Mouse (Mus musculus): Measurements from ENCODE around the gene Pigq. TPM values are rescaled to one million over a fixed set of nuclear protein-coding genes. Genes with fewer than 3 reads are reported as not detected.

Gene Pigq
- polyA plus RNA-seq, 1 experiment from 2014 or later: 156 TPM

DNA sequence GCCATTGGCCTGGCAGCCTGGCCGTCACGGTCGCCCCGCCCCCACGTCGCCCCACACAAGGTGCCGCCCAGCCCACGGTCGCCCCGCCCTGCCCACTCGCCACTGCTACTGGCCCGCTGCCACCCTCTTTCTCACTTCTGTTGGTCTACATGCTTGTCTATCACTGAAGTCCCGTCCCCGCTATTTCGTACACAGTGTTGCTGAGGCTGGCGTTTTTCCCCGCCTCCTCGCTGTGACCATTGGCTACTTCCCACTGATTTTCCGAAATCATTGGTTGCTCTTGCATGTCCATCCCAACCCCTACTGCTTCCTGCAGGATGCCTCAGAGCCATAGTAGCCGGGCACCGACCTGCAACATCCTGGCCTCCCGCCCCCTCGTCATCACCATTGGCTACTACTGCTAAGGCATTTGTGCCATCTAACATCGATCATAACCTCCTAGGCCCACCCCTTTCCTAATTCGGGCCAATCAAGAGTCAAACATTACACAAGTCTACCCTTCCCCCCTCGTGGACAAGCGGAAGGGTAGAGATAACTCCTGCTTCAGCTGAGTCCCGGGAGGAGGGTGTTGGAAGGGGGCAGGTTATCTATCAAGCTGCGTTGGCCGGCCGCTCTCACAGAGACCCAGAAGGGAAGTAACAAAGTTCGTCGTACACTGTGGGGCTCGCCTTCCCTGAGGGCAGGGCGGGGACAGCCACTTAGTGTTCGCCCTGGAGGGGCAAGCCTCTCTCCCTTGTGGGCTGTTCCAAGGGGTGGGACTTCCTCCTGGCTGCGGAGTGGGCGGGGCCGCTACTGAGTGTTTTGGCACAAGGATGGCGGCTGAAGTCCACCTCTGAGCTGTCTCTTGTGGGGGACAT, 24.7 kb downstream of the Pigq start:
- peak; percentile 93 for ATAC-seq (ENCODE audit: insufficient read depth)
- WGBS (ENCODE audit: insufficient replicate concordance): under 1% methylated on average over 34 of the region's 40 CpGs
- H3K27me3 ChIP-seq: no peaks in the 10 kb centered on the region

DNA sequence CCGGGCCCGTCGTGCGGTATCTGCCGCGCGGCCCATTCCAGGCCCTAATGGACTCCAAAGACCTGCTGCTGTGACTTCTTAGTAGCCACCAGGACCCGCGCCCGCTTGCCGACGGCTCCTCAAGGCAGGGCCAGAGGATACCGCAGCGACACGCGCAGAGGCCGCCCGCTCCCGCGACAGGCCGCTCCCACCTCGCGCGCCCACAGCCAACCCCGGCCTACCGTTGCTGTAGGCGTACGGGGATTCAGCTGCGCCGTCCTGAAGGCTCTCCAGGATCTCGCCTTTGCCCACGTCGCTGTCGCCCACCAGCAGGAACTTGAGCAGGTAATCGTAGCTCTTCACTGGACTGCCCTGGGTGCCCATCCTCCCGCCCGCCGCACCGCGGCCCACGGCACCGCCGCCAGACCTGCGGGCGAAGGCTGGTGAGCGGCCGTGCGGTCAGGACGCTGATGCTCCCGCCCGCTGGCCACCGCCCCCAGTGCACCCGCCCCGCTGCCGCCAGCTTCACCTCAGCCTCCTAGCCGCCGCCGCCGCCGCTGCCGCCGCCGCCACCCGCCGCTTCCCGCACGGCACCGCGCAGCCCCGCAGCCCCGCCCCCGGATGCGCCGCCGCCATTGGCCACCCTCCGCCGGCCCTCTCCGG, 25.5 kb downstream of the Pigq start, which contains the start of gene Rab40c:
Gene Rab40c (minus strand): TSS at position 584 of the 642 bp plus-strand sequence.
- H3K9me3 ChIP-seq (replicated peaks): no peaks in the 10 kb centered on the region
- no peaks in the 10 kb centered on the region for H3K27me3 ChIP-seq
- H3K9ac ChIP-seq: peak within 1 kb of the TSS; percentile 81
- H3K4me3 ChIP-seq (replicated peaks): peak within 1 kb of the TSS; percentile 88
- peak within 1 kb of the TSS; percentile 99 for H3K4me2 ChIP-seq
- H3K36me3 ChIP-seq (replicated peaks): peaks cover 5% of the 10 kb centered on the region
- WGBS (ENCODE audit: insufficient replicate concordance): under 1% methylated on average over 62 of the region's 78 CpGs
- no peak for ATAC-seq (ENCODE audit: insufficient read depth)
- peak within 1 kb of the TSS; percentile 94 for H3K27ac ChIP-seq (replicated peaks)
- peaks cover 62% of the 10 kb centered on the region for H3K4me1 ChIP-seq (replicated peaks)

More for the DNA sequence above, 24.7 kb downstream of the Pigq start:
- peak overlapping the region; percentile 88 for H3K4me3 ChIP-seq (replicated peaks)
- H3K36me3 ChIP-seq (replicated peaks): peaks cover 13% of the 10 kb centered on the region
- peak overlapping the region; percentile 81 for H3K9ac ChIP-seq
- peak overlapping the region; percentile 94 for H3K27ac ChIP-seq (replicated peaks)
- H3K4me1 ChIP-seq (replicated peaks): peaks cover 54% of the 10 kb centered on the region
- H3K4me2 ChIP-seq: peak overlapping the region; percentile 99
- no peaks in the 10 kb centered on the region for H3K9me3 ChIP-seq (replicated peaks)

DNA sequence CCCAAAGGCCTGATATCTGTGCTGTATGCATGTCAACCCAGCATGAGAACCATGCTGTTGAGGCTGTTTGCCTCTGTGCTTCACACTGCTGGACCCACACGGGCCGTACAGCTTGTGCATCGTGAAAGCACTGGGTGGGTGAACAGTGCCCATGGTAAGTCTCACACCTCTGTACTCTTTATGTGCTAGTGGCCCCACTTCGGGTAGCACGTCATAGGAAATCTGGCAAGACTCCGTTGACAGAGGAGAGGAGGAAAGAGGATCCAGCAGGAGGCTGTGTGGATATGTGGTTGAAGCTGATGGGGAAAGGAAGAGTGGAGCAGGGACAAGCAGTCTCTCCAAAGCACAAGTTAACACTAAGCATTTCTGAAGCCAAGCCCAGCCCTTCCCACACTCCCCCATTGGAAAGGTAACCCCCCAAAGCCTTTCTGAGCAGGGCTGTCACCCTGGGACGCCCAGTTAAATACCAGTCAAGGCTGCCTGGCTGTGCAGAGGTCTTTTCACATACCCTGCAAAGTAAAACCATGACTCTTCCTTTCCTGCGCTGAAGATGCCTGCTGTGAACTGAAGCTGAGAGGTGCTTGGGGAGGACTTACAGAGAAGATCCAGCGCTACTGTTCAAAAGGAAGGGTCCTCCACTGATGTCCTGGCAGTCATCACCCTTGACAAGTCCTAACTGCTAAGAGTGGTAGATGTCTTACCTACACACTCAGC, 26.5 kb downstream of the Pigq start:
- Histone ChIP-seq H3K36me3 (replicated peaks) (no peaks in the 10 kb centered on the region; the same call in 1 of the 2 replicates), H3K27me3 (no peaks in the 10 kb centered on the region), H3K9ac (peak overlapping the region; percentile 81), H3K9me3 (replicated peaks) (no peaks in the 10 kb centered on the region), H3K4me3 (replicated peaks) (peak overlapping the region; percentile 88), H3K4me2 (peak overlapping the region; percentile 99), H3K27ac (replicated peaks) (no peak overlapping the region), H3K4me1 (replicated peaks) (peaks cover 72% of the 10 kb centered on the region)
- ATAC-seq (ENCODE audit: insufficient read depth): no peak
- WGBS (ENCODE audit: insufficient replicate concordance): 82% methylated on average over 9 of the region's 9 CpGs

- Histone ChIP-seq H3K4me2 (peak overlapping the region; percentile 99; the same call in 1 of the 2 replicates), H3K9ac (no peak overlapping the region), H3K27ac (replicated peaks) (no peak overlapping the region), H3K4me3 (replicated peaks) (no peak overlapping the region), H3K9me3 (replicated peaks) (no peaks in the 10 kb centered on the region), H3K4me1 (replicated peaks) (peaks cover 72% of the 10 kb centered on the region), H3K27me3 (no peaks in the 10 kb centered on the region), H3K36me3 (replicated peaks) (no peaks in the 10 kb centered on the region; the same call in 1 of the 2 replicates)
- WGBS (ENCODE audit: insufficient replicate concordance): 65% methylated on average over 8 of the region's 8 CpGs
- no peak for ATAC-seq (ENCODE audit: insufficient read depth)
These were observed 27.6 kb downstream of the Pigq start for GRCm38 (mm10) chr17:25916931-25917647.

DNA sequence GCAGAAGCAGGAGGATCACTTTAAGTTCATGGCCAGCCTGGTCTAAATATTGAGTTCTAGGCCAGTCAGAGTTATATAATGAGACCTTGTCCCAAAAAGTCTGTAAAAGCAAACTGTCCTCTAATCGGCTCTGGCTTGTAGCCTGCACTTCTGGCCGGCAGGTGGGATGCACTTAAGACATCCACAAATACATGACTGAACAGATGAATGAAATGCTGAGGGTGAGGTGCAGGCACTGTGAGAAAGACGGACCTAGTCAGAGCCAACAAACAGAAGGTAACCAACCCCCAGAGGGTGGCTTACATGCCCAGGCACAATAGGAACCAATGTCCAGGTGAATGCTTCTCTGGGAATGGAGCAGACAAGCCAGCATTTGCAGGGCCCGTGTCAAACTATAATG, 30.4 kb downstream of the Pigq start:
- H3K9me3 ChIP-seq (replicated peaks): no peaks in the 10 kb centered on the region
- 0 out of 2 replicates have a peak overlapping the region, but pooled peaks have one; percentile 5 for H3K4me2 ChIP-seq
- H3K36me3 ChIP-seq (replicated peaks): no peaks in the 10 kb centered on the region; the same call in 1 of the 2 replicates
- no peak overlapping the region for H3K4me3 ChIP-seq (replicated peaks)
- WGBS (ENCODE audit: insufficient replicate concordance): 54% methylated on average over 4 of the region's 4 CpGs
- H3K4me1 ChIP-seq (replicated peaks): peaks cover 64% of the 10 kb centered on the region
- H3K27me3 ChIP-seq: no peaks in the 10 kb centered on the region
- no peak overlapping the region for H3K9ac ChIP-seq
- no peak for ATAC-seq (ENCODE audit: insufficient read depth)
- no peak overlapping the region; the same call in 1 of the 2 replicates for H3K27ac ChIP-seq (replicated peaks)

- H3K9ac ChIP-seq: no peak overlapping the region
- no peak for ATAC-seq (ENCODE audit: insufficient read depth)
- H3K27ac ChIP-seq (replicated peaks): no peak overlapping the region; the same call in 1 of the 2 replicates
- 0 out of 2 replicates have a peak overlapping the region, but pooled peaks have one; percentile 5 for H3K4me2 ChIP-seq
- WGBS (ENCODE audit: insufficient replicate concordance): 7% methylated on average over 1 of the region's 1 CpGs
- H3K9me3 ChIP-seq (replicated peaks): no peaks in the 10 kb centered on the region
- H3K27me3 ChIP-seq: no peaks in the 10 kb centered on the region
- H3K36me3 ChIP-seq (replicated peaks): no peaks in the 10 kb centered on the region; the same call in 1 of the 2 replicates
- no peak overlapping the region for H3K4me3 ChIP-seq (replicated peaks)
- H3K4me1 ChIP-seq (replicated peaks): peaks cover 61% of the 10 kb centered on the region
These were observed 30.9 kb downstream of the Pigq start for GRCm38 (mm10) chr17:25913877-25914275.

DNA sequence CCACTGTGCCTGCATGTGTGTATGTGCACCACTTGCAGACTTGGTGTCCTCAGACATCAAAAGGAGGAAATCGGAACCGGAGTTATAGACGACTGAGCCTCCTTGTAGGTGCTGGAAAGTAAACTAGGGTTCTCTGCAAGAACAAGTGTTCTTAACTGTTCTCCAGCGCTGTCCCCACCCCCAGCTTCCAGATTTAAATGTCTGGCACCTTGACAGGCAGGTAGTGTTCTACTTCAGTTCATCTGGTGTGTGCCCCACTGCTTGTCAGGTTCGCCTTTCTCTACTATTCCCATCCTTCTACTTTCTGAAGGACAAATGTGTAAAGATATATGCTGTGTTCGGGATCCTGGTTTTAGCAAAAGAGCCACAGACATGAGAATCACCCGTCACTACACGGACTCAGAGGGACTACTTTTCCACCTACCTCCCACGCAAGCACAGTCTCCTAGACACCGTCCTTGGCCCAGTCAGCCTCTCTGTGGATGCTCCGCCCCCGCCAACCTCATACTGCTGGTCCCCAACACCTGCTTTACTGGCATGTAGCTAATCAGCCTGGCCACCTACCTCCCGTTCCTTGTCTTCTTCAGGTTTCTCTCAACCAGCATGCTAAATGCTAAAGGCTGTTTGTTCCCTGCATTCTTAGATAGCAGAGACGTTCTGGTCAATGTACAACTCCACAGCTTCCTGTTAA, 31.4 kb downstream of the Pigq start:
- WGBS (ENCODE audit: insufficient replicate concordance): 53% methylated on average over 14 of the region's 14 CpGs
- no peaks in the 10 kb centered on the region for H3K27me3 ChIP-seq
- no peaks in the 10 kb centered on the region for H3K9me3 ChIP-seq (replicated peaks)
- no peak overlapping the region for H3K4me3 ChIP-seq (replicated peaks)
- no peak overlapping the region for H3K4me2 ChIP-seq
- no peak overlapping the region for H3K9ac ChIP-seq
- H3K27ac ChIP-seq (replicated peaks): no peak overlapping the region
- peaks cover 56% of the 10 kb centered on the region for H3K4me1 ChIP-seq (replicated peaks)
- ATAC-seq (ENCODE audit: insufficient read depth): no peak
- no peaks in the 10 kb centered on the region; the same call in 1 of the 2 replicates for H3K36me3 ChIP-seq (replicated peaks)

- 70% methylated on average over 4 of the region's 4 CpGs for WGBS (ENCODE audit: insufficient replicate concordance)
- H3K4me3 ChIP-seq (replicated peaks): no peak overlapping the region
- H3K9me3 ChIP-seq (replicated peaks): no peaks in the 10 kb centered on the region
- H3K27ac ChIP-seq (replicated peaks): no peak overlapping the region
- no peaks in the 10 kb centered on the region for H3K27me3 ChIP-seq
- no peaks in the 10 kb centered on the region; the same call in 1 of the 2 replicates for H3K36me3 ChIP-seq (replicated peaks)
- no peak overlapping the region for H3K9ac ChIP-seq
- ATAC-seq (ENCODE audit: insufficient read depth): no peak
- peaks cover 40% of the 10 kb centered on the region for H3K4me1 ChIP-seq (replicated peaks)
- no peak overlapping the region for H3K4me2 ChIP-seq
These were observed 32.9 kb downstream of the Pigq start for GRCm38 (mm10) chr17:25911816-25912215.

DNA sequence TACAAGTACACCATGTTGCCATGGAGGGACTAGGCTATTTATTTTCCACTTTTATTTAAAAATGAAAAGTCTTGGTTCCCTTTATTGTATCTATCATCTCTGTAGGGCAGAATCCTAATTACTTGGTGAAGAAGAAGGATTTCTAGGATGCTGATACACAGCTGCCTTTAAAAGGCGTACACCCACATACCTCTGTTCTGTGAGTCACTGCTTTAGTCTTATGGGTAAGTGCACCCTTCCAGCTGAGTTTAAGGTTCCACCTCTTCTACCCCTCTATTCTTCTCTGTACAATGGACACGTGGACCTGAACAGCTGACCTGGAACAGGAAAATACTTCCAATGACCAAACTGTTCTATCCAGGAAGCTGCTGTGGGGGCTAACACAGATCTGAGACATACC, 37.1 kb downstream of the Pigq start:
- H3K27me3 ChIP-seq: no peaks in the 10 kb centered on the region
- 68% methylated on average over 2 of the region's 2 CpGs for WGBS (ENCODE audit: insufficient replicate concordance)
- H3K4me2 ChIP-seq: no peak overlapping the region
- no peaks in the 10 kb centered on the region for H3K36me3 ChIP-seq (replicated peaks)
- H3K9ac ChIP-seq: no peak overlapping the region
- H3K4me1 ChIP-seq (replicated peaks): peaks cover 12% of the 10 kb centered on the region
- no peak overlapping the region for H3K27ac ChIP-seq (replicated peaks)
- no peaks in the 10 kb centered on the region for H3K9me3 ChIP-seq (replicated peaks)
- no peak for ATAC-seq (ENCODE audit: insufficient read depth)
- no peak overlapping the region for H3K4me3 ChIP-seq (replicated peaks)

- Histone ChIP-seq H3K4me2 (no peak overlapping the region), H3K27ac (replicated peaks) (no peak overlapping the region), H3K4me1 (replicated peaks) (no peaks in the 10 kb centered on the region), H3K9ac (no peak overlapping the region), H3K36me3 (replicated peaks) (peaks cover 4% of the 10 kb centered on the region), H3K27me3 (no peaks in the 10 kb centered on the region), H3K4me3 (replicated peaks) (no peak overlapping the region), H3K9me3 (replicated peaks) (no peaks in the 10 kb centered on the region)
- no peak for ATAC-seq (ENCODE audit: insufficient read depth)
- 39% methylated on average over 3 of the region's 3 CpGs for WGBS (ENCODE audit: insufficient replicate concordance)
These were observed 41.7 kb downstream of the Pigq start for GRCm38 (mm10) chr17:25903061-25903460.
